Mouse (Mus musculus) hindbrain, embryonic 15.5 days (tissue): ENCODE measurements at regions not wholly inside any gene's neighbourhood (a gene's known extent, or its start where the extent isn't known, plus 50 kb on each side); places are given as distances from the start of the nearest gene placed in this dataset.
A peak's percentile ranks its signal among the peaks of the same experiment; 100 is the strongest.

Experiments used
- ATAC-seq: fragments of 200-750 bp; cut with Nextera tagmentation; 2 replicates; pipeline ENCODE4 v1.8.0; 2017; ENCODE audit warnings: low read depth, moderate number of reproducible peaks, moderate TSS enrichment; ENCODE audit not compliant: low FRiP score
- H3K27ac ChIP-seq: fragments of 300-500 bp; sonication (generic); replicated peaks from 2 replicates; pipeline ENCODE4 v1.5.1; 2015; ENCODE audit warnings: mild to moderate bottlenecking, inconsistent platforms
- H3K27me3 ChIP-seq: fragments of 300-500 bp; sonication (generic); 2 replicates; pipeline ENCODE4 v1.6.1; 2015; ENCODE audit warnings: control low read depth, inconsistent platforms
- H3K36me3 ChIP-seq: fragments of 300-500 bp; sonication (generic); 2 replicates; pipeline ENCODE4 v1.6.1; 2015; ENCODE audit warnings: control low read depth, inconsistent platforms
- H3K4me1 ChIP-seq: fragments of 300-500 bp; sonication (generic); replicated peaks from 2 replicates; pipeline ENCODE4 v1.6.1; 2015; ENCODE audit warnings: control low read depth, inconsistent platforms
- H3K4me2 ChIP-seq: fragments of 300-500 bp; sonication (generic); 2 replicates; pipeline ENCODE4 v1.6.1; 2015; ENCODE audit warnings: moderate library complexity, mild to moderate bottlenecking, inconsistent platforms
- H3K4me3 ChIP-seq: fragments of 300-500 bp; sonication (generic); 2 replicates; pipeline ENCODE4 v1.5.1; 2015; ENCODE audit warnings: mild to moderate bottlenecking, inconsistent platforms
- H3K9ac ChIP-seq: fragments of 300-500 bp; sonication (generic); 2 replicates; pipeline ENCODE4 v1.6.1; 2015; ENCODE audit warnings: inconsistent platforms
- H3K9me3 ChIP-seq: fragments of 300-500 bp; sonication (generic); 2 replicates; pipeline ENCODE4 v1.6.1; 2016; ENCODE audit warnings: control low read depth, inconsistent platforms
- WGBS: fragments of 180-500 bp; shearing (Covaris S2); methylation state at CpG from one replicate; pipeline ENCODE4 v1.1.7; 2015; 5-methylcytosine and 5-hydroxymethylcytosine counted together

GRCm38 (mm10) chr2:170294657-170295056 is 133.0 kb downstream of the Bcas1 start:
- Histone ChIP-seq H3K27me3 (no peaks in the 10 kb centered on the region), H3K4me1 (no peaks in the 10 kb centered on the region), H3K4me3 (no peak overlapping the region), H3K27ac (no peak overlapping the region), H3K9ac (no peak overlapping the region), H3K36me3 (no peaks in the 10 kb centered on the region), H3K4me2 (no peak overlapping the region), H3K9me3 (no peaks in the 10 kb centered on the region)
- WGBS = 86% methylated on average over 12 of the region's 12 CpGs
- ATAC-seq = no peak

- Histone ChIP-seq H3K36me3 (no peaks in the 10 kb centered on the region), H3K4me3 (no peak overlapping the region), H3K9me3 (no peaks in the 10 kb centered on the region), H3K4me1 (peaks cover 11% of the 10 kb centered on the region), H3K4me2 (no peak overlapping the region), H3K9ac (no peak overlapping the region), H3K27ac (no peak overlapping the region), H3K27me3 (0 out of 2 replicates have a peak, but pooled peaks cover 3% of the 10 kb centered on the region)
- ATAC-seq = no peak
- 48% methylated on average over 6 of the region's 6 CpGs for WGBS
Measured at GRCm38 (mm10) chr2:170291841-170292655, 135.6 kb downstream of the Bcas1 start.

- H3K4me3 ChIP-seq = no peak overlapping the region
- 0 out of 2 replicates have a peak, but pooled peaks cover 3% of the 10 kb centered on the region for H3K27me3 ChIP-seq
- H3K36me3 ChIP-seq = no peaks in the 10 kb centered on the region
- H3K9me3 ChIP-seq = no peaks in the 10 kb centered on the region
- peaks cover 20% of the 10 kb centered on the region for H3K4me1 ChIP-seq
- no peak for ATAC-seq
- H3K4me2 ChIP-seq = no peak overlapping the region
- H3K9ac ChIP-seq = no peak overlapping the region
- no peak overlapping the region for H3K27ac ChIP-seq
- WGBS = 85% methylated on average over 9 of the region's 9 CpGs
Measured at GRCm38 (mm10) chr2:170289378-170289960, 138.2 kb downstream of the Bcas1 start.

GRCm38 (mm10) chr2:170288787-170289186 is 138.9 kb downstream of the Bcas1 start:
- no peaks in the 10 kb centered on the region for H3K9me3 ChIP-seq
- 0 out of 2 replicates have a peak, but pooled peaks cover 3% of the 10 kb centered on the region for H3K27me3 ChIP-seq
- H3K4me1 ChIP-seq = peaks cover 20% of the 10 kb centered on the region
- 53% methylated on average over 7 of the region's 7 CpGs for WGBS
- H3K4me2 ChIP-seq = no peak overlapping the region
- H3K9ac ChIP-seq = no peak overlapping the region
- ATAC-seq = no peak
- no peaks in the 10 kb centered on the region for H3K36me3 ChIP-seq
- no peak overlapping the region for H3K4me3 ChIP-seq
- H3K27ac ChIP-seq = peak overlapping the region; percentile 44

- 0 out of 2 replicates have a peak, but pooled peaks cover 3% of the 10 kb centered on the region for H3K27me3 ChIP-seq
- 0 out of 2 replicates have a peak overlapping the region, but pooled peaks have one; percentile 4 for H3K4me3 ChIP-seq
- no peaks in the 10 kb centered on the region for H3K9me3 ChIP-seq
- peak overlapping the region; percentile 65 for H3K4me2 ChIP-seq
- 15% methylated on average over 10 of the region's 11 CpGs for WGBS
- H3K4me1 ChIP-seq = peaks cover 20% of the 10 kb centered on the region
- no peak for ATAC-seq
- H3K36me3 ChIP-seq = no peaks in the 10 kb centered on the region
- H3K27ac ChIP-seq = peak overlapping the region; percentile 44
- H3K9ac ChIP-seq = no peak overlapping the region
Measured at GRCm38 (mm10) chr2:170288196-170288595, 139.4 kb downstream of the Bcas1 start.

GRCm38 (mm10) chr2:170287301-170287885 is 139.5 kb upstream of the Zfp217 start:
- H3K9me3 ChIP-seq = no peaks in the 10 kb centered on the region
- H3K36me3 ChIP-seq = no peaks in the 10 kb centered on the region
- ATAC-seq = peak; percentile 89

GRCm38 (mm10) chr2:170286773-170287172 is 138.9 kb upstream of the Zfp217 start:
- peaks cover 20% of the 10 kb centered on the region for H3K4me1 ChIP-seq
- peak overlapping the region; percentile 32; the same call in 1 of the 2 replicates for H3K4me3 ChIP-seq
- H3K27ac ChIP-seq = peak overlapping the region; percentile 68
- 0 out of 2 replicates have a peak, but pooled peaks cover 3% of the 10 kb centered on the region for H3K27me3 ChIP-seq
- H3K9me3 ChIP-seq = no peaks in the 10 kb centered on the region
- ATAC-seq = no peak
- 0 out of 2 replicates have a peak overlapping the region, but pooled peaks have one; percentile 17 for H3K9ac ChIP-seq
- 5% methylated on average over 8 of the region's 8 CpGs for WGBS
- no peaks in the 10 kb centered on the region for H3K36me3 ChIP-seq
- H3K4me2 ChIP-seq = peak overlapping the region; percentile 65

More at GRCm38 (mm10) chr2:170287301-170287885, 139.5 kb upstream of the Zfp217 start:
- 0 out of 2 replicates have a peak overlapping the region, but pooled peaks have one; percentile 17 for H3K9ac ChIP-seq
- peak overlapping the region; percentile 68 for H3K27ac ChIP-seq
- peak overlapping the region; percentile 65 for H3K4me2 ChIP-seq
- peaks cover 20% of the 10 kb centered on the region for H3K4me1 ChIP-seq
- H3K4me3 ChIP-seq = peak overlapping the region; percentile 32
- WGBS = under 1% methylated on average over 27 of the region's 27 CpGs
- 0 out of 2 replicates have a peak, but pooled peaks cover 3% of the 10 kb centered on the region for H3K27me3 ChIP-seq

GRCm38 (mm10) chr2:170282463-170282862 is 134.6 kb upstream of the Zfp217 start:
- ATAC-seq = no peak
- no peak overlapping the region for H3K9ac ChIP-seq
- WGBS = 56% methylated on average over 6 of the region's 6 CpGs
- H3K4me2 ChIP-seq = no peak overlapping the region
- peaks cover 13% of the 10 kb centered on the region for H3K4me1 ChIP-seq
- no peak overlapping the region for H3K4me3 ChIP-seq
- no peaks in the 10 kb centered on the region for H3K36me3 ChIP-seq
- H3K9me3 ChIP-seq = no peaks in the 10 kb centered on the region
- no peak overlapping the region for H3K27ac ChIP-seq
- H3K27me3 ChIP-seq = no peaks in the 10 kb centered on the region

- Histone ChIP-seq H3K4me3 (no peak overlapping the region), H3K4me2 (no peak overlapping the region), H3K4me1 (peaks cover 3% of the 10 kb centered on the region; the same call in 1 of the 2 replicates), H3K9ac (no peak overlapping the region), H3K36me3 (no peaks in the 10 kb centered on the region), H3K27me3 (no peaks in the 10 kb centered on the region), H3K27ac (no peak overlapping the region), H3K9me3 (no peaks in the 10 kb centered on the region)
- 77% methylated on average over 6 of the region's 6 CpGs for WGBS
- ATAC-seq = 0 out of 2 replicates have a peak, but pooled peaks have one; percentile 42
Measured at GRCm38 (mm10) chr2:170281311-170282008, 133.6 kb upstream of the Zfp217 start.

GRCm38 (mm10) chr2:170280733-170281132 is 132.8 kb upstream of the Zfp217 start:
- no peaks in the 10 kb centered on the region for H3K36me3 ChIP-seq
- H3K4me3 ChIP-seq = no peak overlapping the region
- ATAC-seq = no peak
- WGBS = 64% methylated on average over 6 of the region's 6 CpGs
- H3K27me3 ChIP-seq = no peaks in the 10 kb centered on the region
- H3K4me2 ChIP-seq = no peak overlapping the region
- no peaks in the 10 kb centered on the region for H3K4me1 ChIP-seq
- no peak overlapping the region for H3K9ac ChIP-seq
- H3K27ac ChIP-seq = no peak overlapping the region
- no peaks in the 10 kb centered on the region for H3K9me3 ChIP-seq

GRCm38 (mm10) chr2:170277896-170278295 is 130.0 kb upstream of the Zfp217 start:
- Histone ChIP-seq H3K9me3 (no peaks in the 10 kb centered on the region), H3K4me3 (no peak overlapping the region), H3K27ac (no peak overlapping the region), H3K27me3 (no peaks in the 10 kb centered on the region), H3K4me2 (no peak overlapping the region), H3K4me1 (no peaks in the 10 kb centered on the region), H3K36me3 (no peaks in the 10 kb centered on the region), H3K9ac (no peak overlapping the region)
- 76% methylated on average over 8 of the region's 8 CpGs for WGBS
- ATAC-seq = no peak
